Mouse (Mus musculus) heart, embryonic 16.5 days (tissue): ENCODE data around the gene Mrpl48. TPM values are rescaled to one million over a fixed set of nuclear protein-coding genes. Genes with fewer than 3 reads are reported as not detected.

Experiments
- ATAC-seq: fragments of 200-750 bp; cut with Nextera tagmentation; replicated peaks from 2 replicates; pipeline ENCODE4 v1.8.0; 2017; ENCODE audit warnings: moderate number of reproducible peaks; ENCODE audit not compliant: insufficient read depth, low FRiP score; ENCODE audit errors: extremely low read depth
- H3K27ac ChIP-seq: fragments of 300-500 bp; sonication (generic); 2 replicates; pipeline ENCODE4 v1.5.1; 2014; ENCODE audit warnings: mild to moderate bottlenecking, low read length, control low read depth, moderate library complexity
- H3K27me3 ChIP-seq: fragments of 300-500 bp; sonication (generic); 2 replicates; pipeline ENCODE4 v1.6.1; 2014; ENCODE audit warnings: low read length, mixed read lengths; ENCODE audit not compliant: control insufficient read depth, insufficient read depth
- H3K36me3 ChIP-seq: fragments of 300-500 bp; sonication (generic); 2 replicates; pipeline ENCODE4 v1.6.1; 2014; ENCODE audit not compliant: control insufficient read depth, insufficient read depth
- H3K4me1 ChIP-seq: fragments of 300-500 bp; sonication (generic); 2 replicates; pipeline ENCODE4 v1.6.1; 2014; ENCODE audit warnings: low read length, mixed read lengths; ENCODE audit not compliant: control insufficient read depth, insufficient read depth
- H3K4me2 ChIP-seq: fragments of 300-500 bp; sonication (generic); 2 replicates; pipeline ENCODE4 v1.6.1; 2014; ENCODE audit warnings: low read depth, mild to moderate bottlenecking, control low read depth, low read length
- H3K4me3 ChIP-seq: fragments of 300-500 bp; sonication (generic); 2 replicates; pipeline ENCODE4 v1.5.1; 2014; ENCODE audit warnings: mild to moderate bottlenecking, control low read depth, low read length
- H3K9ac ChIP-seq: fragments of 300-500 bp; sonication (generic); 2 replicates; pipeline ENCODE4 v1.6.1; 2014; ENCODE audit warnings: low read length, control low read depth
- H3K9me3 ChIP-seq: fragments of 300-500 bp; sonication (generic); replicated peaks from 2 replicates; pipeline ENCODE4 v1.6.1; 2016; ENCODE audit warnings: low read length; ENCODE audit not compliant: control insufficient read depth
- WGBS: fragments of 180-500 bp; shearing (Covaris S2); extraction: QIAGEN DNeasy Blood & Tissue Kit; methylation state at CpG from one replicate; pipeline ENCODE4 v1.1.7; 2014; 5-methylcytosine and 5-hydroxymethylcytosine counted together
- polyA plus RNA-seq: library from polyadenylated mRNA; unstranded; fragments of >200 nt; fragmentation: Nextera tagmentation; extraction: Ambion mirVana; gene quantifications from 2 replicates; pipeline ENCODE4 v1.2.1, GENCODE M21; 2015

Gene Mrpl48
- polyA plus RNA-seq, 1 experiment from 2014 or later, result 93.5 TPM

GRCm38 (mm10) chr7:100591522-100591852, 16.6 kb downstream of the Mrpl48 start:
- WGBS, result 4% methylated on average over 2 of the region's 2 CpGs
- ATAC-seq, result no peak
- no peaks in the 10 kb centered on the region for H3K27me3 ChIP-seq
- H3K4me2 ChIP-seq, result peak overlapping the region; percentile 70
- no peaks in the 10 kb centered on the region for H3K36me3 ChIP-seq
- H3K27ac ChIP-seq, result peak overlapping the region; percentile 97
- H3K4me3 ChIP-seq, result peak overlapping the region; percentile 77
- peak overlapping the region; percentile 81 for H3K9ac ChIP-seq
- H3K4me1 ChIP-seq, result 0 out of 2 replicates have a peak, but pooled peaks cover 2% of the 10 kb centered on the region
- H3K9me3 ChIP-seq, result no peaks in the 10 kb centered on the region

- no peaks in the 10 kb centered on the region for H3K27me3 ChIP-seq
Observed at GRCm38 (mm10) chr7:100590845-100591521, 17.1 kb downstream of the Mrpl48 start.

GRCm38 (mm10) chr7:100590504-100590844, 17.6 kb downstream of the Mrpl48 start:
- Histone ChIP-seq H3K4me3 (peak overlapping the region; percentile 77), H3K4me1 (0 out of 2 replicates have a peak, but pooled peaks cover 2% of the 10 kb centered on the region), H3K4me2 (peak overlapping the region; percentile 70), H3K36me3 (no peaks in the 10 kb centered on the region), H3K9me3 (no peaks in the 10 kb centered on the region), H3K27me3 (no peaks in the 10 kb centered on the region), H3K27ac (peak overlapping the region; percentile 97), H3K9ac (peak overlapping the region; percentile 81)
- WGBS, result 40% methylated on average over 7 of the region's 7 CpGs
- ATAC-seq, result peak; percentile 3; the same call in 1 of the 2 replicates

More at GRCm38 (mm10) chr7:100590845-100591521, 17.1 kb downstream of the Mrpl48 start:
- Histone ChIP-seq H3K4me1 (0 out of 2 replicates have a peak, but pooled peaks cover 2% of the 10 kb centered on the region), H3K9me3 (no peaks in the 10 kb centered on the region), H3K9ac (peak overlapping the region; percentile 81), H3K4me3 (peak overlapping the region; percentile 77), H3K4me2 (peak overlapping the region; percentile 70), H3K27ac (peak overlapping the region; percentile 97), H3K36me3 (no peaks in the 10 kb centered on the region)
- peak; percentile 94 for ATAC-seq
- under 1% methylated on average over 19 of the region's 20 CpGs for WGBS

GRCm38 (mm10) chr7:100589816-100590215, 18.3 kb downstream of the Mrpl48 start:
- no peaks in the 10 kb centered on the region for H3K9me3 ChIP-seq
- WGBS, result 68% methylated on average over 1 of the region's 1 CpGs
- H3K9ac ChIP-seq, result no peak overlapping the region
- no peaks in the 10 kb centered on the region for H3K36me3 ChIP-seq
- peak overlapping the region; percentile 18; the same call in 1 of the 2 replicates for H3K27ac ChIP-seq
- ATAC-seq, result no peak
- no peaks in the 10 kb centered on the region for H3K27me3 ChIP-seq
- H3K4me1 ChIP-seq, result 0 out of 2 replicates have a peak, but pooled peaks cover 2% of the 10 kb centered on the region
- H3K4me3 ChIP-seq, result no peak overlapping the region
- H3K4me2 ChIP-seq, result no peak overlapping the region

- ATAC-seq, result peak; percentile 85
- H3K27ac ChIP-seq, result peak overlapping the region; percentile 94
- WGBS, result under 1% methylated on average over 31 of the region's 31 CpGs
- peak overlapping the region; percentile 73 for H3K4me3 ChIP-seq
- H3K4me2 ChIP-seq, result peak overlapping the region; percentile 84
- peak overlapping the region; percentile 91 for H3K9ac ChIP-seq
- H3K4me1 ChIP-seq, result peaks cover 9% of the 10 kb centered on the region
- H3K36me3 ChIP-seq, result no peaks in the 10 kb centered on the region
- no peaks in the 10 kb centered on the region for H3K27me3 ChIP-seq
- H3K9me3 ChIP-seq, result no peaks in the 10 kb centered on the region
Observed at GRCm38 (mm10) chr7:100582727-100583236, 25.3 kb downstream of the Mrpl48 start.

GRCm38 (mm10) chr7:100582235-100582634, 25.9 kb downstream of the Mrpl48 start:
- no peaks in the 10 kb centered on the region for H3K36me3 ChIP-seq
- 44% methylated on average over 7 of the region's 7 CpGs for WGBS
- H3K4me3 ChIP-seq, result peak overlapping the region; percentile 73
- ATAC-seq, result no peak
- H3K9ac ChIP-seq, result peak overlapping the region; percentile 91
- no peak overlapping the region; the same call in 1 of the 2 replicates for H3K27ac ChIP-seq
- H3K9me3 ChIP-seq, result no peaks in the 10 kb centered on the region
- H3K4me1 ChIP-seq, result peaks cover 9% of the 10 kb centered on the region
- H3K4me2 ChIP-seq, result peak overlapping the region; percentile 84
- no peaks in the 10 kb centered on the region for H3K27me3 ChIP-seq

- H3K9ac ChIP-seq, result no peak overlapping the region
- 58% methylated on average over 2 of the region's 2 CpGs for WGBS
- H3K27ac ChIP-seq, result no peak overlapping the region
- H3K9me3 ChIP-seq, result no peaks in the 10 kb centered on the region
- ATAC-seq, result no peak
- H3K4me3 ChIP-seq, result no peak overlapping the region
- no peaks in the 10 kb centered on the region for H3K27me3 ChIP-seq
- peaks cover 3% of the 10 kb centered on the region; the same call in 1 of the 2 replicates for H3K36me3 ChIP-seq
- no peak overlapping the region for H3K4me2 ChIP-seq
- H3K4me1 ChIP-seq, result peaks cover 9% of the 10 kb centered on the region
Observed at GRCm38 (mm10) chr7:100578794-100579193, 29.3 kb downstream of the Mrpl48 start.

GRCm38 (mm10) chr7:100572704-100573103, 35.4 kb downstream of the Mrpl48 start:
- Histone ChIP-seq H3K27me3 (no peaks in the 10 kb centered on the region), H3K36me3 (peaks cover 6% of the 10 kb centered on the region), H3K27ac (no peak overlapping the region), H3K4me2 (no peak overlapping the region), H3K9me3 (no peaks in the 10 kb centered on the region), H3K4me1 (no peaks in the 10 kb centered on the region), H3K9ac (no peak overlapping the region), H3K4me3 (no peak overlapping the region)
- ATAC-seq, result no peak
- 76% methylated on average over 4 of the region's 4 CpGs for WGBS

GRCm38 (mm10) chr7:100572061-100572460, 36.0 kb downstream of the Mrpl48 start:
- no peaks in the 10 kb centered on the region for H3K27me3 ChIP-seq
- 80% methylated on average over 4 of the region's 4 CpGs for WGBS
- no peak overlapping the region for H3K27ac ChIP-seq
- H3K4me2 ChIP-seq, result no peak overlapping the region
- peaks cover 11% of the 10 kb centered on the region for H3K36me3 ChIP-seq
- no peak for ATAC-seq
- H3K9me3 ChIP-seq, result no peaks in the 10 kb centered on the region; the same call in 1 of the 2 replicates
- H3K4me1 ChIP-seq, result no peaks in the 10 kb centered on the region
- no peak overlapping the region for H3K9ac ChIP-seq
- no peak overlapping the region for H3K4me3 ChIP-seq
